ENCODE assay signal across 11 mouse cellular contexts in genomic region chr8:120308131-120308530, GRCm38 (mm10).
DNase-seq lines count a peak whose midpoint lies in the region; ATAC-seq and TF ChIP-seq lines count a peak whose summit lies in the region.
"Had no signal": no experiment of that assay in that cellular context is flagged by ENCODE, and none has a peak within 500 bp of the region (broad histone marks: within the 10 kb centered on the region; RNA-seq: fewer than 3 reads in every experiment).

No protein-coding gene starts in this region.

- no peaks in the 10 kb centered on the region for H3K27me3 ChIP-seq in heart, postnatal 0 days (ENCODE audit: control insufficient read depth, insufficient read depth, low read length)
- H3K27me3 ChIP-seq in heart, embryonic 10.5 days (ENCODE audit: insufficient read depth, poor library complexity, severe bottlenecking), result peaks cover 72% of the 10 kb centered on the region
- H3K27me3 ChIP-seq in embryonic facial prominence, embryonic 13.5 days, result peaks cover 8% of the 10 kb centered on the region; the same call in 1 of the 2 replicates
- 0 out of 2 replicates have a peak, but pooled peaks cover 3% of the 10 kb centered on the region for H3K27me3 ChIP-seq in hindbrain, embryonic 15.5 days
- H3K27me3 ChIP-seq in neural tube, embryonic 15.5 days (replicated peaks), result peaks cover 8% of the 10 kb centered on the region; the same call in 1 of the 2 replicates

- H3K9ac ChIP-seq in heart, postnatal 0 days (replicated peaks; ENCODE audit: low read depth, low read length), result no peak overlapping the region
- H3K9ac ChIP-seq in embryonic facial prominence, embryonic 13.5 days, result peak overlapping the region; percentile 44; the same call in 1 of the 2 replicates
- H3K9ac ChIP-seq in hindbrain, embryonic 15.5 days, result no peak overlapping the region
- H3K9ac ChIP-seq in neural tube, embryonic 15.5 days (replicated peaks), result no peak overlapping the region
- H3K9ac ChIP-seq: liver, embryonic 14.5 days had no signal

- TF ChIP-seq CTCF in heart, postnatal 0 days (IDR thresholded peaks at IDR 0.05; ENCODE audit: low read depth), result no peak

- intact Hi-C loops in left cerebral cortex, postnatal 10 days (cut with DNase I), result loop anchor here (5.0 kb wide), 1 partner anchor 229 kb away; no protein-coding TSS in a partner anchor

- H3K27ac ChIP-seq in heart, postnatal 0 days (ENCODE audit: low read depth), result peak overlapping the region; percentile 37
- no peak overlapping the region for H3K27ac ChIP-seq in heart, embryonic 10.5 days
- no peak overlapping the region for H3K27ac ChIP-seq in embryonic facial prominence, embryonic 13.5 days
- peak overlapping the region; percentile 73 for H3K27ac ChIP-seq in hindbrain, embryonic 15.5 days (replicated peaks)
- 0 out of 2 replicates have a peak overlapping the region, but pooled peaks have one; percentile 58 for H3K27ac ChIP-seq in neural tube, embryonic 15.5 days (replicated peaks)
- H3K27ac ChIP-seq: liver, embryonic 14.5 days had no signal

- TF ChIP-seq EP300 in heart, postnatal 0 days (IDR thresholded peaks at IDR 0.05; ENCODE audit: low read depth), result no peak

- H3K36me3 ChIP-seq in heart, postnatal 0 days (replicated peaks; ENCODE audit: control insufficient read depth, insufficient read depth, low read length), result no peaks in the 10 kb centered on the region
- H3K36me3 ChIP-seq in heart, embryonic 10.5 days, result no peaks in the 10 kb centered on the region
- H3K36me3 ChIP-seq in embryonic facial prominence, embryonic 13.5 days, result no peaks in the 10 kb centered on the region
- H3K36me3 ChIP-seq in hindbrain, embryonic 15.5 days, result no peaks in the 10 kb centered on the region
- H3K36me3 ChIP-seq in neural tube, embryonic 15.5 days, result no peaks in the 10 kb centered on the region

- no peaks in the 10 kb centered on the region for H3K9me3 ChIP-seq in heart, postnatal 0 days (replicated peaks; ENCODE audit: control insufficient read depth, low read length)
- H3K9me3 ChIP-seq in heart, embryonic 10.5 days, result no peaks in the 10 kb centered on the region
- H3K9me3 ChIP-seq in embryonic facial prominence, embryonic 13.5 days, result no peaks in the 10 kb centered on the region
- H3K9me3 ChIP-seq in hindbrain, embryonic 15.5 days, result no peaks in the 10 kb centered on the region
- no peaks in the 10 kb centered on the region for H3K9me3 ChIP-seq in neural tube, embryonic 15.5 days (replicated peaks)

- no peak for DNase-seq in heart, postnatal 0 days (ENCODE audit: low spot score)
- no peak for DNase-seq in heart, embryonic 10.5 days (ENCODE audit: low spot score)
- DNase-seq in ovary, postnatal 10 days (ENCODE audit: low spot score), result no peak
- no peak for DNase-seq in left cerebral cortex, postnatal 10 days (ENCODE audit: extremely low spot score in 1 of 2, low spot score in 2 of 2)
- no peak for DNase-seq in kidney, postnatal 14 days
- DNase-seq: kidney, postnatal 10 days had no signal

- H3K4me3 ChIP-seq in heart, postnatal 0 days (ENCODE audit: low read depth, low read length), result no peak overlapping the region
- no peak overlapping the region for H3K4me3 ChIP-seq in heart, embryonic 10.5 days
- no peak overlapping the region for H3K4me3 ChIP-seq in embryonic facial prominence, embryonic 13.5 days
- H3K4me3 ChIP-seq in hindbrain, embryonic 15.5 days, result no peak overlapping the region
- H3K4me3 ChIP-seq in neural tube, embryonic 15.5 days (replicated peaks), result no peak overlapping the region

- WGBS in heart, postnatal 0 days, result 42% methylated on average over 7 of the region's 8 CpGs
- WGBS in heart, embryonic 10.5 days, result 34% methylated on average over 8 of the region's 8 CpGs
- WGBS in embryonic facial prominence, embryonic 13.5 days, result 48% methylated on average over 8 of the region's 8 CpGs
- 49% methylated on average over 7 of the region's 8 CpGs for WGBS in hindbrain, embryonic 15.5 days
- WGBS in neural tube, embryonic 15.5 days, result 37% methylated on average over 8 of the region's 8 CpGs

- H3K4me2 ChIP-seq in heart, postnatal 0 days (ENCODE audit: low read depth, low read length), result peak overlapping the region; percentile 13; the same call in 1 of the 2 replicates
- H3K4me2 ChIP-seq in embryonic facial prominence, embryonic 13.5 days, result no peak overlapping the region
- H3K4me2 ChIP-seq in hindbrain, embryonic 15.5 days, result no peak overlapping the region
- no peak overlapping the region for H3K4me2 ChIP-seq in neural tube, embryonic 15.5 days

- peak; percentile 39 for ATAC-seq in heart, postnatal 0 days (ENCODE audit: insufficient read depth, low read depth)
- ATAC-seq in embryonic facial prominence, embryonic 13.5 days (ENCODE audit: insufficient number of reproducible peaks, insufficient read depth, low FRiP score, low TSS enrichment, low read depth), result no peak
- no peak for ATAC-seq in hindbrain, embryonic 15.5 days (ENCODE audit: low FRiP score, low read depth)
- no peak for ATAC-seq in neural tube, embryonic 15.5 days (ENCODE audit: low FRiP score)
- ATAC-seq: activated CD4-positive, CD25-positive, alpha-beta regulatory T cell, adult 4 months had no signal

- peaks cover 29% of the 10 kb centered on the region for H3K4me1 ChIP-seq in heart, postnatal 0 days (ENCODE audit: control insufficient read depth, insufficient read depth)
- peaks cover 75% of the 10 kb centered on the region for H3K4me1 ChIP-seq in heart, embryonic 10.5 days
- H3K4me1 ChIP-seq in embryonic facial prominence, embryonic 13.5 days, result peaks cover 63% of the 10 kb centered on the region
- peaks cover 63% of the 10 kb centered on the region for H3K4me1 ChIP-seq in hindbrain, embryonic 15.5 days (replicated peaks)
- peaks cover 63% of the 10 kb centered on the region for H3K4me1 ChIP-seq in neural tube, embryonic 15.5 days

Comparison
In these comparisons a context has a peak if more than half of its experiments do, and no peak if none do; other contexts are left out.
1. H3K27ac ChIP-seq: peak in heart, postnatal 0 days (single experiment), hindbrain, embryonic 15.5 days (single experiment) and neural tube, embryonic 15.5 days (single experiment); none in heart, embryonic 10.5 days (single experiment) and embryonic facial prominence, embryonic 13.5 days (single experiment).